Mouse (Mus musculus): ENCODE results near the gene Prkn. TPM values are rescaled to one million over a fixed set of nuclear protein-coding genes. Genes with fewer than 3 reads are reported as not detected.

The Prkn gene
- total and polyA plus RNA-seq, 3 experiments = 0.39 to 0.50 TPM; not detected in 1

GRCm38 (mm10) chr17:11972550-11972949 is 1132.4 kb downstream of the Prkn start (continued):
- peak; percentile 39; the same call in 1 of the 2 replicates for TF ChIP-seq MAX (IDR thresholded peaks at IDR 0.05; ENCODE audit: low read length)
- TF ChIP-seq RAD21 (IDR thresholded peaks at IDR 0.05; ENCODE audit: low read depth, low read length) = peak; percentile 83
- TF ChIP-seq POLR2A (IDR thresholded peaks at IDR 0.05; ENCODE audit: control insufficient read depth in 1 of 2, insufficient read depth in 1 of 2, low read depth in 1 of 2, low read length in 2 of 2, poor library complexity in 1 of 2) = no peak
- no peak for TF ChIP-seq TAL1 (IDR thresholded peaks at IDR 0.05; ENCODE audit: low read length)
- peak; percentile 58; the same call in 1 of the 2 replicates for TF ChIP-seq JUND (IDR thresholded peaks at IDR 0.05; ENCODE audit: low read depth, low read length)
- TF ChIP-seq ELF1 (IDR thresholded peaks at IDR 0.05; ENCODE audit: low read depth, low read length) = no peak
- no peak for TF ChIP-seq CHD1 (IDR thresholded peaks at IDR 0.05; ENCODE audit: low read depth, low read length)
- TF ChIP-seq TBP (IDR thresholded peaks at IDR 0.05; ENCODE audit: low read depth, low read length) = no peak
- TF ChIP-seq BHLHE40 (IDR thresholded peaks at IDR 0.05; ENCODE audit: borderline replicate concordance, low read depth, low read length) = no peak
- TF ChIP-seq ZKSCAN1 (IDR thresholded peaks at IDR 0.05; ENCODE audit: low read depth, low read length) = no peak; the same call in 1 of the 2 replicates
- TF ChIP-seq ETS1 (IDR thresholded peaks at IDR 0.05; ENCODE audit: low read depth, low read length) = 0 out of 2 replicates have a peak, but pooled peaks have one; percentile 39
- no peak for TF ChIP-seq CHD2 (IDR thresholded peaks at IDR 0.05; ENCODE audit: low read length)

- no peak overlapping the region for H3K9ac ChIP-seq (ENCODE audit: control insufficient read depth, low read depth, low read length, poor library complexity, severe bottlenecking)
- H3K27ac ChIP-seq (ENCODE audit: control insufficient read depth, low read depth, low read length) = no peak overlapping the region
- H3K9me3 ChIP-seq (replicated peaks; ENCODE audit: insufficient read depth, low read length) = no peaks in the 10 kb centered on the region
- H3K79me2 ChIP-seq (ENCODE audit: control insufficient read depth, insufficient read depth, low read length, poor library complexity) = no peaks in the 10 kb centered on the region; the same call in 1 of the 2 replicates
- H3K4me3 ChIP-seq (ENCODE audit: control insufficient read depth in 1 of 2, insufficient read depth in 1 of 2, low read depth in 2 of 2, low read length in 2 of 2) = no peak overlapping the region
- H3K4me1 ChIP-seq (ENCODE audit: control insufficient read depth in 1 of 2, insufficient read depth in 2 of 2, low read length in 2 of 2) = peaks cover 3 to 8% of the 10 kb centered on the region in 2 experiments
- H3K27me3 ChIP-seq (ENCODE audit: control insufficient read depth in 1 of 2, insufficient read depth in 2 of 2, low read length in 2 of 2) = no peaks in the 10 kb centered on the region
- no peak for TF ChIP-seq HCFC1 (IDR thresholded peaks at IDR 0.05; ENCODE audit: low read depth, low read length)
- no peak for TF ChIP-seq MYB (IDR thresholded peaks at IDR 0.05; ENCODE audit: low read depth, low read length)
- no peak for TF ChIP-seq JUND (IDR thresholded peaks at IDR 0.05; ENCODE audit: low read depth, low read length)
- no peak for TF ChIP-seq USF2 (IDR thresholded peaks at IDR 0.05; ENCODE audit: borderline replicate concordance in 1 of 2, insufficient read depth in 1 of 2, low read depth in 1 of 2, low read length in 2 of 2)
- no peak for TF ChIP-seq RAD21 (IDR thresholded peaks at IDR 0.05; ENCODE audit: low read depth, low read length)
- TF ChIP-seq MXI1 (IDR thresholded peaks at IDR 0.05; ENCODE audit: low read depth, low read length) = no peak
- TF ChIP-seq CTCF (IDR thresholded peaks at IDR 0.05 in 2 of 3, conservative IDR thresholded peaks at IDR 0.05 in 1 of 3; ENCODE audit: control insufficient read depth in 1 of 3, insufficient read depth in 1 of 3, low read depth in 2 of 3, low read length in 3 of 3, poor library complexity in 1 of 3, severe bottlenecking in 1 of 3) = 0 out of 6 replicates have a peak, but pooled peaks of 1 of the 3 experiments have one; percentile 0
- TF ChIP-seq SIN3A (IDR thresholded peaks at IDR 0.05; ENCODE audit: low read length) = no peak
- DNase-seq (ENCODE audit: low read depth, low spot score) = no peak
- peaks cover 0 to 13% of the 10 kb centered on the region in 2 experiments; a peak in 2 of 4 replicates for H3K36me3 ChIP-seq (ENCODE audit: control insufficient read depth in 1 of 2, insufficient read depth in 2 of 2, low read length in 2 of 2)
Observed at GRCm38 (mm10) chr17:11972969-11973787, 1133.0 kb downstream of the Prkn start.

All from MEL (cell line).